Mouse (Mus musculus) midbrain, embryonic 16.5 days (tissue): ENCODE measurements at regions not wholly inside any gene's neighbourhood (a gene's known extent, or its start where the extent isn't known, plus 50 kb on each side); places are given as distances from the start of the nearest gene placed in this dataset.

Source experiments
- ATAC-seq: fragments of 200-750 bp; cut with Nextera tagmentation; 2 replicates; pipeline ENCODE4 v1.8.0; 2017; ENCODE audit warnings: moderate TSS enrichment
- H3K27ac ChIP-seq: fragments of 300-500 bp; sonication (generic); 2 replicates; pipeline ENCODE4 v1.5.1; 2014; ENCODE audit warnings: mild to moderate bottlenecking, low read length, mixed read lengths
- H3K27me3 ChIP-seq: fragments of 300-500 bp; sonication (generic); 2 replicates; pipeline ENCODE4 v1.6.1; 2014; ENCODE audit warnings: low read depth, low read length, mixed read lengths; ENCODE audit not compliant: control insufficient read depth, insufficient read depth
- H3K36me3 ChIP-seq: fragments of 300-500 bp; sonication (generic); 2 replicates; pipeline ENCODE4 v1.6.1; 2014; ENCODE audit warnings: mild to moderate bottlenecking, low read length, moderate library complexity, mixed read lengths; ENCODE audit not compliant: control insufficient read depth, insufficient read depth
- H3K4me1 ChIP-seq: fragments of 300-500 bp; sonication (generic); 2 replicates; pipeline ENCODE4 v1.6.1; 2014; ENCODE audit warnings: mild to moderate bottlenecking, low read length, mixed read lengths; ENCODE audit not compliant: control insufficient read depth, insufficient read depth
- H3K4me2 ChIP-seq: fragments of 300-500 bp; sonication (generic); 2 replicates; pipeline ENCODE4 v1.6.1; 2014; ENCODE audit warnings: mild to moderate bottlenecking, low read length, mixed read lengths
- H3K4me3 ChIP-seq: fragments of 300-500 bp; sonication (generic); 2 replicates; pipeline ENCODE4 v1.5.1; 2014; ENCODE audit warnings: low read depth, mild to moderate bottlenecking, low read length, moderate library complexity, mixed read lengths
- H3K9ac ChIP-seq: fragments of 300-500 bp; sonication (generic); 2 replicates; pipeline ENCODE4 v1.6.1; 2014; ENCODE audit warnings: low read depth, low read length, mixed read lengths
- H3K9me3 ChIP-seq: fragments of 300-500 bp; sonication (generic); replicated peaks from 2 replicates; pipeline ENCODE4 v1.6.1; 2014; ENCODE audit warnings: mild to moderate bottlenecking, low read length, mixed read lengths; ENCODE audit not compliant: control insufficient read depth, poor library complexity, severe bottlenecking
- WGBS: fragments of 180-500 bp; shearing (Covaris S2); extraction: QIAGEN DNeasy Blood & Tissue Kit; methylation state at CpG from one replicate; pipeline ENCODE4 v1.1.7; 2014; 5-methylcytosine and 5-hydroxymethylcytosine counted together

DNA sequence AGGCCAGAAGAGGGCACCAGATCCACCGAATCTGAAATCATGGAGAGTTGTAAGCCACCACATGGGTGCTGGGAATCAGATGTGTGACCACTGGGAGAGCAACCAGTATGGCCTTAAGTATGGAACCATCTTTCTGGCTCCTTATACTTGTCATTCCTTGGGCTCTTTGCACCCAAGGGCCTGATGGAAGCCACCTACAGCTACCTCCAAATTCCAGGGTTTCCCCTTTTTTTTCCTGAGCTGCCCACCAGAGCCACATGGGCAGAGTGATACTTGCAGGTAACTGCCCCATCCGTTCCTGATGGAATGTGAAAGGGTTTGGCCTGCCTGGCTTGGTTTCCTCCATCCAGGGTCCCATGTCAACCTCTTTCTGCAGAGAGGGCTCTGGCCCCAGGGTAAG is 255.3 kb upstream of the Kcnab2 start:
- 82% methylated on average over 2 of the region's 2 CpGs for WGBS
- no peak overlapping the region for H3K27ac ChIP-seq
- H3K36me3 ChIP-seq: no peaks in the 10 kb centered on the region
- 0 out of 2 replicates have a peak, but pooled peaks cover 2% of the 10 kb centered on the region for H3K4me1 ChIP-seq
- ATAC-seq: no peak
- H3K9ac ChIP-seq: no peak overlapping the region
- H3K9me3 ChIP-seq: no peaks in the 10 kb centered on the region
- no peaks in the 10 kb centered on the region for H3K27me3 ChIP-seq
- H3K4me3 ChIP-seq: no peak overlapping the region
- H3K4me2 ChIP-seq: no peak overlapping the region

DNA sequence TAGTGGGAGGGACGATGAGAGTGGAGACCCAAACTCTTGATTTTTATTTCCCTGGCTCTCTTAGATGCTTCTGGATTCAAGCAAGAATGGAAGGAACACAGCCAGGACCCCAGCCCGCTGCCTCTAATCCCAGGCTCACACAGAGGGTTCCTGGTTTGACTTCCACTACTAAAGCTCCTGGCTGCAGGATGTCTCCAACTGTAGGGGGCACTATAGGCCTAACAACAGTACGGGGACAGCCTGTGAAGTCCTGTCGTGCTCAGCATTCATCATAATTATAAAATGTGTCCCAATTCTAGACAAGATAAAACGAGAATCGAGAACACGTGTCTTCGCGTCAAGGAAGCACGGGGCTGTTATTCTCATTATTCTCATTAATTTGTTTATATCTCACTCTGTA is 254.3 kb upstream of the Kcnab2 start:
- Histone ChIP-seq H3K4me3 (no peak overlapping the region), H3K27me3 (no peaks in the 10 kb centered on the region), H3K4me2 (no peak overlapping the region), H3K9ac (no peak overlapping the region), H3K36me3 (no peaks in the 10 kb centered on the region), H3K4me1 (0 out of 2 replicates have a peak, but pooled peaks cover 2% of the 10 kb centered on the region), H3K9me3 (no peaks in the 10 kb centered on the region), H3K27ac (no peak overlapping the region)
- ATAC-seq: no peak
- 56% methylated on average over 10 of the region's 10 CpGs for WGBS

DNA sequence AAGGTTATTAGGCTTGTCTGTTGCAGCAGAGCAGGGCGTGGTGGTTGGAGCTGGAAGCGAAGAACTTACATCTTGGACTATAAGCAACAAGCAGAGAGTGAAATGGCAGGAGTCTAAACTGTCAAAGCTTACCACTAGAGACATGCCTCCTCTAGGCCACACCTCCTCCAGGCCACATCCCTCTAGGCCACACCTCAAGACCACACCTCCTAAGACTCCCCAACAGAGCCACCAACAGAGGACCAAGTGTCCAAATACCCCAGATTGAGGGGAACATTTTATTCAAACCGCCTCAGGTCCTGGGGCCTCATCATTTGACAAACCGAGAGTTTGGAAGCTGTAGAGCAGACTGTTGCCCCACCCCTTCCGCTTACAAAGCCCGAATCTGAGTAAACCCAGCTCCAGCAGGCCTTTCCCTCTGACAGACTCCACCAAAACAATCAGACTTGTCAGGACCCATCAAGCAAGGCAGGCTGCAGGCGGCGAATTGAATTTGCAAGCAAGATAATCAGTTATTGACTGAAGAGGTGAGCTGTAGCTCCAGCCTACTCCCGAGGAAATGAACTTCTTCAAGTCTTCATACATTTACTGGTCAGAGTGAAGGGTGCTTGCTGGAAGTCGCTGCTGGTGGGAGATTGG is 253.5 kb upstream of the Kcnab2 start:
- Histone ChIP-seq H3K4me3 (no peak overlapping the region), H3K4me2 (no peak overlapping the region), H3K9ac (no peak overlapping the region), H3K27me3 (no peaks in the 10 kb centered on the region), H3K27ac (no peak overlapping the region), H3K9me3 (no peaks in the 10 kb centered on the region), H3K36me3 (no peaks in the 10 kb centered on the region), H3K4me1 (peaks cover 2% of the 10 kb centered on the region; the same call in 1 of the 2 replicates)
- ATAC-seq: no peak
- WGBS: 50% methylated on average over 10 of the region's 10 CpGs

DNA sequence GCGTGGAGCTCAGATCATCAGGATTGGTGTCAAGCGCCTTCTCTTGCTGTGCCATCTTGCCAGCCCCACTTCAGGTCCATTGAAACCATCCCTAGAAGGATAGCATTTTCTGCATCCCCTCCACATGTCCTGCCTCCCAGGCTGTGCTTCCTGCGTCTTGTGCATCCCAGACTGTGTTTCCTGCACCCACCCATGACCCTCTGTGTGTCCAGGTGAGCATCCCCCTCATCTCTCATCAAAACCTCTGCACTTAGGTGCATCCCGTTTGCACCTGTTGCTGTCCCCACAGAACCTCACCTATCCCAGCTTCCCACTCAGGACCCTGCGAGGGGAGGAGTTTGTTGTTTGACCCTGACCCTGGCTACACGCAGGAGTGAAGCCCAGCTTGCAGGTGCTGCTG is 251.8 kb upstream of the Kcnab2 start:
- no peak overlapping the region for H3K4me3 ChIP-seq
- no peak overlapping the region for H3K9ac ChIP-seq
- H3K9me3 ChIP-seq: no peaks in the 10 kb centered on the region
- WGBS: 90% methylated on average over 6 of the region's 6 CpGs
- no peak overlapping the region for H3K4me2 ChIP-seq
- H3K36me3 ChIP-seq: no peaks in the 10 kb centered on the region
- H3K27ac ChIP-seq: no peak overlapping the region
- peaks cover 12% of the 10 kb centered on the region for H3K4me1 ChIP-seq
- ATAC-seq: no peak
- H3K27me3 ChIP-seq: no peaks in the 10 kb centered on the region

DNA sequence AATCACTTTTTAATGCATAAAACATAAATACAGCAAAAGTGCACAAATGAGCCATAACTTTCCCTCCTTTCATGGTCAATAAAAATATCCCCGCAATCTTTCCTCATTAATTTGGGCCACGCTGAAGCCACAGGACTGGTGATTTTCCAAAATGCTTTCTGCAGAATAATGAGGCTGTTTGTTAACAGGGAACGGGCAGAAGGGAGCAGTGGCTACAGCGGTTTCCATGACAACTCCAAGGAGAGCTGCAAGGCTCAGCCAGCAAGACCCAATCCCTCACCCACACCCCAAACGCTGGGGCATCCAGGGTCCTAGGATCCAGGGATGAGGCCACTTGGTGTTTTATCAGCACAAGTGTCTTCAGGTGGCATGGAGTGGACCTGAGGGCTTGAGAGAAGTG is 248.2 kb upstream of the Kcnab2 start:
- H3K4me3 ChIP-seq: no peak overlapping the region
- WGBS: 15% methylated on average over 5 of the region's 5 CpGs
- H3K36me3 ChIP-seq: no peaks in the 10 kb centered on the region
- H3K27ac ChIP-seq: no peak overlapping the region
- H3K27me3 ChIP-seq: no peaks in the 10 kb centered on the region
- H3K9ac ChIP-seq: no peak overlapping the region
- H3K9me3 ChIP-seq: no peaks in the 10 kb centered on the region
- peak; percentile 85 for ATAC-seq
- peaks cover 10% of the 10 kb centered on the region for H3K4me1 ChIP-seq
- H3K4me2 ChIP-seq: no peak overlapping the region

DNA sequence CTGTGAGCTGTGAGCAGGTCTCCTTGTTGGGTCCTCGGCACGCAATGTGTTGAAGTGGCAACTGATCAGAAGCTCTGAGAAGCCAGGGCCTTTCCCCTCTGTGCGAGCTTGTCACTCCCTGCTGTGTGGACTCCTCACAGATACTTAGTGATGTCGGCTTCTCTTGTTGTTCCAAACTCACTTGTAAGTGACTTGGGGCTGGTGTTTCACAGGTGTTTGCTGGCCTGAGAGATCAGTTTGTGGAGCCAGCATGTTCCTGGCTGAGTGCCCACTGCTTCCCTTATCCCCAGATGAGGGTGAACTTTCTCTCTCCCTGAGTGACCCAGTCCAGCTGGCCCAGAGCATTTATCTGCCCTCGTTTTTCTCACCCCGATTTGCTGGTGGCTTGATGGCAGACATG is 247.8 kb upstream of the Kcnab2 start:
- Histone ChIP-seq H3K9me3 (no peaks in the 10 kb centered on the region), H3K4me1 (peaks cover 10% of the 10 kb centered on the region), H3K4me3 (no peak overlapping the region), H3K9ac (no peak overlapping the region), H3K27me3 (no peaks in the 10 kb centered on the region), H3K36me3 (no peaks in the 10 kb centered on the region), H3K27ac (peak overlapping the region; percentile 23; the same call in 1 of the 2 replicates), H3K4me2 (no peak overlapping the region)
- 27% methylated on average over 6 of the region's 6 CpGs for WGBS
- no peak for ATAC-seq

DNA sequence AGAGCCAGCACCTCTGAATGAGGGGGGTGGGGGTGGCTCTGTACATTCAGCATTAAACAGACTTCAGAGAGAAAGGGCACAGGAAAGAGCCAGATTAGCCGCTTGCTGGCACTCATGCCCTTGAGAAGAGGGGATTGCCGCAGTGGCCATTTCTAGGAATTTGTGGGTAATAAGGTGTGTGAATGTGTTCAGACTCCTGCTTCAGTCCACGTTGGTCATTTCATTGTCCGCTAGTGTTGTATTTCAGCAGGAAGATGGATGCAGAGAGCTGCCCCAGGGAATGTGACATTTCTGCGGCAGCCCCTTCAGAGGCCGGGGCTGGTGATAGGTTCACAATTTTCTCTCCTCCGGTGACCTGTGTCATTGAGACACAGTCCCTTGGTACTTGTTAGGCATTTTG is 247.1 kb upstream of the Kcnab2 start:
- Histone ChIP-seq H3K36me3 (no peaks in the 10 kb centered on the region), H3K27me3 (no peaks in the 10 kb centered on the region), H3K4me2 (no peak overlapping the region), H3K9me3 (no peaks in the 10 kb centered on the region), H3K4me3 (no peak overlapping the region), H3K27ac (no peak overlapping the region), H3K9ac (no peak overlapping the region), H3K4me1 (peaks cover 10% of the 10 kb centered on the region)
- no peak for ATAC-seq
- WGBS: 67% methylated on average over 7 of the region's 7 CpGs

DNA sequence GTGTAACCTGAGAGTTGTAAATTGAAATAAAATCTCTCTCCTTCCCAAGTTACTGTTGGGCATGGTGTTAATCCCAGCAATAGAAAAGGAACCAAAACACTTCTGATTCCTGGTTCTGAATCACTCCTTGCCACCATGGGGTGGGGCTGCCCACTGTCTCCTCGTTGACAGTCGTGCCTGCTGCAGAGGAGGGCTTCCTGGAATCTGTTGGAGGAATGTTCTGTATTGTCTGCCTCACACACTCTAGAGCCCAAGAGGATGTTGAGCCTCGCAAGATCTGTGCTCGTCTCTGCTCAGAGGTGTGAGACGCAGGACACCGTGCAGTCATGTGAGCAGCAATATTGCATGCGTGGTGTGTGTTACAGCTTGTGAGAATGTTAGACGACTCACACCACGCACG is 246.4 kb upstream of the Kcnab2 start:
- no peaks in the 10 kb centered on the region for H3K36me3 ChIP-seq
- no peak for ATAC-seq
- WGBS: 71% methylated on average over 10 of the region's 10 CpGs
- H3K4me1 ChIP-seq: peaks cover 10% of the 10 kb centered on the region
- H3K9ac ChIP-seq: no peak overlapping the region
- no peak overlapping the region for H3K4me2 ChIP-seq
- no peaks in the 10 kb centered on the region for H3K9me3 ChIP-seq
- no peaks in the 10 kb centered on the region for H3K27me3 ChIP-seq
- H3K27ac ChIP-seq: no peak overlapping the region
- H3K4me3 ChIP-seq: no peak overlapping the region

DNA sequence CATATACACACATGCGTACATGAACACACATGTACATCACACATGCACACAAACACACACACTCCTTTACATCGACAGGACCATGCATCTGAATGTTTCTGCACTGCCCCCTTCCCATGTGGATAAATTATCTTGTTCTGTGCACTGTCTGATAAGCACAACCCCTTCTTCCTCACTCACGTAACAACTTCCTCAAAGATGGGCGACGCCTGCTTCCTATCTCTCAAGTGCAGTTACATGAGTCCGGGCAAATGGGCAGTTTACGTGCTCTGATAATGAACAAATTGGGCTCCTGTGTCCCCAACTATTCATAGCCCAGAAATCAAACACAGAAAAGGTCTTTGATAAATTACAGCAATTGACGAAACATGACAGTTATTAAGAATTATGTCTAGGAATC is 242.9 kb upstream of the Kcnab2 start:
- H3K36me3 ChIP-seq: no peaks in the 10 kb centered on the region
- H3K9ac ChIP-seq: no peak overlapping the region
- H3K9me3 ChIP-seq: no peaks in the 10 kb centered on the region
- H3K27me3 ChIP-seq: no peaks in the 10 kb centered on the region
- H3K27ac ChIP-seq: no peak overlapping the region
- H3K4me2 ChIP-seq: no peak overlapping the region
- peaks cover 5% of the 10 kb centered on the region for H3K4me1 ChIP-seq
- no peak overlapping the region for H3K4me3 ChIP-seq
- 87% methylated on average over 8 of the region's 8 CpGs for WGBS
- no peak for ATAC-seq
